Mouse (Mus musculus): ENCODE results near the gene Gfy. TPM values are rescaled to one million over a fixed set of nuclear protein-coding genes. Genes with fewer than 3 reads are reported as not detected.

The Gfy gene
- total RNA-seq, 1 experiment, result not detected

- H3K27ac ChIP-seq (ENCODE audit: insufficient read depth, low read depth, low read length, poor library complexity, severe bottlenecking), result no peak overlapping the region
- peaks cover 4 to 25% of the 10 kb centered on the region in 2 experiments; a peak in 3 of 4 replicates for H3K4me1 ChIP-seq (ENCODE audit: control insufficient read depth in 2 of 2, insufficient read depth in 2 of 2, low read length in 2 of 2, poor library complexity in 1 of 2)
- in situ Hi-C loops (cut with MboI; ENCODE audit: low sequenced_read_pairs in 2 of 2, unreplicated experiment in 2 of 2), result no loop called here
- DNase-seq (ENCODE audit: low read depth, low spot score), result no peak
- 0 out of 2 replicates have a peak overlapping the region, but pooled peaks have one; percentile 8 for H3K9ac ChIP-seq (ENCODE audit: insufficient read depth, low read depth, low read length, poor library complexity, severe bottlenecking)
- H3K4me3 ChIP-seq (ENCODE audit: insufficient read depth in 1 of 2, low read depth in 1 of 2, low read length in 2 of 2, poor library complexity in 1 of 2, severe bottlenecking in 1 of 2), result no peak overlapping the region
- no peaks in the 10 kb centered on the region for H3K9me3 ChIP-seq (ENCODE audit: control insufficient read depth, insufficient read depth, low read depth, low read length)
- H3K36me3 ChIP-seq (ENCODE audit: control insufficient read depth, insufficient read depth, low read length, poor library complexity, severe bottlenecking), result no peaks in the 10 kb centered on the region
- TF ChIP-seq MAFK (IDR thresholded peaks at IDR 0.05; ENCODE audit: insufficient read depth, low read depth, low read length), result no peak
- TF ChIP-seq CHD2 (IDR thresholded peaks at IDR 0.05; ENCODE audit: low read depth, low read length), result no peak
- no peak for TF ChIP-seq ZC3H11A (IDR thresholded peaks at IDR 0.05; ENCODE audit: borderline replicate concordance, low read depth, low read length)
- TF ChIP-seq HCFC1 (IDR thresholded peaks at IDR 0.05; ENCODE audit: borderline replicate concordance, insufficient read depth, low read length), result no peak
- no peak for TF ChIP-seq ZNF384 (IDR thresholded peaks at IDR 0.05; ENCODE audit: low read depth, low read length)
These were observed 12.4 kb downstream of the Gfy start for GRCm38 (mm10) chr7:45166950-45167401.

- no peak for DNase-seq (ENCODE audit: low read depth, low spot score)
- Histone ChIP-seq H3K4me1 (ENCODE audit: control insufficient read depth in 2 of 2, insufficient read depth in 2 of 2, low read length in 2 of 2, poor library complexity in 1 of 2) (peaks cover 2 to 21% of the 10 kb centered on the region in 2 experiments; a peak in 2 of 4 replicates), H3K27ac (ENCODE audit: insufficient read depth, low read depth, low read length, poor library complexity, severe bottlenecking) (no peak overlapping the region), H3K9ac (ENCODE audit: insufficient read depth, low read depth, low read length, poor library complexity, severe bottlenecking) (no peak overlapping the region), H3K36me3 (ENCODE audit: control insufficient read depth, insufficient read depth, low read length, poor library complexity, severe bottlenecking) (no peaks in the 10 kb centered on the region), H3K4me3 (ENCODE audit: insufficient read depth in 1 of 2, low read depth in 1 of 2, low read length in 2 of 2, poor library complexity in 1 of 2, severe bottlenecking in 1 of 2) (no peak overlapping the region), H3K9me3 (ENCODE audit: control insufficient read depth, insufficient read depth, low read depth, low read length) (no peaks in the 10 kb centered on the region)
- TF ChIP-seq ZNF384 (IDR thresholded peaks at IDR 0.05; ENCODE audit: low read depth, low read length), result no peak
- no peak for TF ChIP-seq CHD2 (IDR thresholded peaks at IDR 0.05; ENCODE audit: low read depth, low read length)
- TF ChIP-seq ZC3H11A (IDR thresholded peaks at IDR 0.05; ENCODE audit: borderline replicate concordance, low read depth, low read length), result no peak
- no peak for TF ChIP-seq MAFK (IDR thresholded peaks at IDR 0.05; ENCODE audit: insufficient read depth, low read depth, low read length)
- no peak for TF ChIP-seq HCFC1 (IDR thresholded peaks at IDR 0.05; ENCODE audit: borderline replicate concordance, insufficient read depth, low read length)
- in situ Hi-C loops (cut with MboI; ENCODE audit: low sequenced_read_pairs in 2 of 2, unreplicated experiment in 2 of 2), result no loop called here
These were observed 13.7 kb downstream of the Gfy start for GRCm38 (mm10) chr7:45165701-45166100.

- H3K9ac ChIP-seq (ENCODE audit: insufficient read depth, low read depth, low read length, poor library complexity, severe bottlenecking), result no peak overlapping the region
- peaks cover 2 to 21% of the 10 kb centered on the region in 2 experiments; a peak in 2 of 4 replicates for H3K4me1 ChIP-seq (ENCODE audit: control insufficient read depth in 2 of 2, insufficient read depth in 2 of 2, low read length in 2 of 2, poor library complexity in 1 of 2)
- no peak overlapping the region for H3K4me3 ChIP-seq (ENCODE audit: insufficient read depth in 1 of 2, low read depth in 1 of 2, low read length in 2 of 2, poor library complexity in 1 of 2, severe bottlenecking in 1 of 2)
- TF ChIP-seq MAFK (IDR thresholded peaks at IDR 0.05; ENCODE audit: insufficient read depth, low read depth, low read length) (no peak), ZNF384 (IDR thresholded peaks at IDR 0.05; ENCODE audit: low read depth, low read length) (no peak), CHD2 (IDR thresholded peaks at IDR 0.05; ENCODE audit: low read depth, low read length) (no peak), ZC3H11A (IDR thresholded peaks at IDR 0.05; ENCODE audit: borderline replicate concordance, low read depth, low read length) (no peak), HCFC1 (IDR thresholded peaks at IDR 0.05; ENCODE audit: borderline replicate concordance, insufficient read depth, low read length) (no peak)
- no peak for DNase-seq (ENCODE audit: low read depth, low spot score)
- no peaks in the 10 kb centered on the region for H3K9me3 ChIP-seq (ENCODE audit: control insufficient read depth, insufficient read depth, low read depth, low read length)
- in situ Hi-C loops (cut with MboI; ENCODE audit: low sequenced_read_pairs in 2 of 2, unreplicated experiment in 2 of 2), result no loop called here
- H3K27ac ChIP-seq (ENCODE audit: insufficient read depth, low read depth, low read length, poor library complexity, severe bottlenecking), result no peak overlapping the region
- H3K36me3 ChIP-seq (ENCODE audit: control insufficient read depth, insufficient read depth, low read length, poor library complexity, severe bottlenecking), result peaks cover 5% of the 10 kb centered on the region; the same call in 1 of the 2 replicates
These were observed 14.5 kb downstream of the Gfy start for GRCm38 (mm10) chr7:45164833-45165232.

GRCm38 (mm10) chr7:45163735-45164490 lies 15.5 kb downstream of the Gfy start, which contains the start of gene Slc17a7:
Slc17a7 (plus strand) TSS chr7:45163949.
- DNase-seq (ENCODE audit: low read depth, low spot score), result peak; percentile 51
- no peaks in the 10 kb centered on the region for H3K9me3 ChIP-seq (ENCODE audit: control insufficient read depth, insufficient read depth, low read depth, low read length)
- TF ChIP-seq ZC3H11A (IDR thresholded peaks at IDR 0.05; ENCODE audit: borderline replicate concordance, low read depth, low read length) (no peak), HCFC1 (IDR thresholded peaks at IDR 0.05; ENCODE audit: borderline replicate concordance, insufficient read depth, low read length) (no peak), ZNF384 (IDR thresholded peaks at IDR 0.05; ENCODE audit: low read depth, low read length) (no peak), MAFK (IDR thresholded peaks at IDR 0.05; ENCODE audit: insufficient read depth, low read depth, low read length) (no peak), CHD2 (IDR thresholded peaks at IDR 0.05; ENCODE audit: low read depth, low read length) (no peak)
- no peak within 1 kb of the TSS for H3K27ac ChIP-seq (ENCODE audit: insufficient read depth, low read depth, low read length, poor library complexity, severe bottlenecking)
- peaks cover 7% of the 10 kb centered on the region; the same call in 1 of the 2 replicates for H3K36me3 ChIP-seq (ENCODE audit: control insufficient read depth, insufficient read depth, low read length, poor library complexity, severe bottlenecking)
- H3K9ac ChIP-seq (ENCODE audit: insufficient read depth, low read depth, low read length, poor library complexity, severe bottlenecking), result peak within 1 kb of the TSS; percentile 57; the same call in 1 of the 2 replicates
- peak within 1 kb of the TSS; percentile 61 to 80 for H3K4me3 ChIP-seq (ENCODE audit: insufficient read depth in 1 of 2, low read depth in 1 of 2, low read length in 2 of 2, poor library complexity in 1 of 2, severe bottlenecking in 1 of 2)
- in situ Hi-C loops (cut with MboI; ENCODE audit: low sequenced_read_pairs in 2 of 2, unreplicated experiment in 2 of 2), result no loop called here
- H3K4me1 ChIP-seq (ENCODE audit: control insufficient read depth in 2 of 2, insufficient read depth in 2 of 2, low read length in 2 of 2, poor library complexity in 1 of 2), result peaks cover 2 to 21% of the 10 kb centered on the region in 2 experiments; a peak in 2 of 4 replicates

Measured in ES-E14 (cell line).